Mouse (Mus musculus) spleen, adult 2 months (tissue): ENCODE measurements at regions not wholly inside any gene's neighbourhood (a gene's known extent, or its start where the extent isn't known, plus 50 kb on each side); places are given as distances from the start of the nearest gene placed in this dataset.

Source experiments
- CTCF ChIP-seq: fragments of 200-500 bp; IDR thresholded peaks from 2 replicates; pipeline ENCODE4 v1.5.1; 2011; ENCODE audit warnings: mild to moderate bottlenecking, inconsistent platforms; ENCODE audit not compliant: insufficient read depth, insufficient read length, insufficient replicate concordance; ENCODE audit errors: extremely low read depth
- POLR2A ChIP-seq: fragments of 200-500 bp; IDR thresholded peaks from 2 replicates; pipeline ENCODE4 v1.6.1; 2011; ENCODE audit warnings: low read depth, low read length, inconsistent platforms

DNA sequence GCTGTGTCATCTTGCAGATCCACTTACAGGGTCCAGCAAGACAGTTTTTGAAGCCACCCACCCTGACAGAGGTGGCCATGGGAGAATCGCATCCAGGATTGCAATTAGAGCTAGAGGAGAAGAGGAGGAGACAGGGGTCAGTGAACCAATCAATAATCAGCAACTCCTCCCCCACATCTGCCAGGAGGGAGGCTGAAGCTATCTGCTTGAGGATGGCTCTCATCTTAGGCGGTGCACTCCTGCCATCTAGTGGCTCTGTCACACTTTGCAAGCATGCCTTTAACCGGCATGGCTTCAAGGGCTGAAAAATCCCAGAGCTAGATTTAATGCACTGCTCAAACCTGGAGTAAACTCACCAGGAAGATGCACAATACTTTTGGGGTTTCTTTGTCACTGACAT is 1425.9 kb upstream of the Gm7489 start:
- peak; percentile 78; the same call in 1 of the 2 replicates for TF ChIP-seq CTCF
- TF ChIP-seq POLR2A: no peak
